Mouse (Mus musculus) right cerebral cortex, postnatal 25 days (tissue): ENCODE results near the gene Rpl39.
"Not testable (repeated sequence)": the region's sequence is repeated elsewhere in the genome, so short reads cannot be mapped to it uniquely, and the experiment has no call there.

Experiments
- DNase-seq: peaks from one replicate; pipeline ENCODE4 v3.0.0; 2022

The Rpl39 gene

DNA sequence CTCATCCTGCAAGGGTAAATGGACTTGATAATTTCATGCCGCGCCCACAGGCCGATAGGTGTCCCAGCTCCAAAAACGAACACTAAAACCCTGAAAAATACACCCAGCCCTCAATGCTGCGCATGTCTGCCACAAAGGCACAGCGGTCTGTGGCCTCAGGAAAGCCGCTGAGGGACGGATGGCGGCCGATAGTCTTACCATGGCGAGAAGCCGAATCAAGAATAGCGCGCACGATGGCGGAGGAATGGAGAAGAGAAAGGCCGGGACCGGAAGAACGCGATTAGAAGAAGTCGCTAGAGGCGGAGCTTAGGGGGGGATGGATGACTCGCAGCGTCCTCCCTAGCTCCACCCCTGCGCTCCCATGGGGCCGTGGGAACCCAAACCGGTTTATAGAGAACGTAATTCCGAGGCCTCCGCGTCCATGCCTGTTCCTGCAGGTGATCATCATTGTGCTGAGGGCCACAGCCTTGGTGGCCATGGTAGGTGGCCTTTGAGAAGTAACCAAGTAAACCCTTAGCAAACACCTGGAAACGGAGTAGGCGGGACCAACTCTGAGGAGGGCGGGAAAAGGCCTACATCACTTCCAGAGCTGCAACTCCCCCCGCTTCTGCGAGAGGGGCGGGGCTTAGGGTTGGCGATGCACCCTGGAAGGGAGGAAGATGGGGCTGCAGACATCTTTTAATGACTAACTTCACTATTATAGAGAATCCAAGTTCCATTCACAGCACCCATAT, at the start of gene Rpl39:
Gene Rpl39, minus strand, starts transcription at position 476 of the 734 bp plus-strand sequence.
- peak; percentile 84 for DNase-seq

DNA sequence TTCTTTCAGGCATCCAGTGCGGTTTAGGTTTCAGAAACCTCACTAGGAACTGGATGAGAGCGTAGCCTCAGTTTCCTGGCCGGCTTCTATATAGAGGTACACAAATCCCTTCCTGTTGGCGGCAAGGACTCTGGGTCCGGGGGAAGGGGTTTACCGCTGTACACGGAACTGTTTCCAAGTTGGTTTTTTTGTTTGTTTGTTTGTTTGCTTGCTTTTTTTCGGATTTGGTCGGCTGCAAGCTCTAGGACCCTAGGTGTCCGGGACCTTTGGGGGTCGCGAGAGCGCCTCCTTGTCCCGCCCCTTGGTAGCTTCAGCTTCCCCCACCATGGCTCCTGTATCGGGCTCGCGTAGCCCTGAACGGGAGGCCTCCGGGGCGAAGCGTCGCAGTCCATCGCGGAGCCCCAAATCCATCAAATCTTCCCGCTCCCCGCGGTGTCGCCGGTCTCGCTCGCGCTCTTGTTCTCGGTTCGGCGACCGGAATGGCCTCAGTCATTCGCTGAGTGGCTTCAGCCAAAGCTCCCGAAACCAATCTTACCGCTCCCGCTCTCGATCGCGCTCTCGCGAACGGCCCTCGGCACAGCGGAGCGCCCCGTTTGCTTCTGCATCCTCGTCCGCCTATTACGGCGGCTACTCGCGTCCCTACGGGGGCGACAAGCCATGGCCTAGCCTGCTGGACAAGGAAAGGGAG, 41.6 kb upstream of the Rpl39 start, which contains the start of gene Nkap:
Gene Nkap, plus strand, starts transcription at position 125 of the 688 bp plus-strand sequence.
- peak; percentile 62 for DNase-seq

DNA sequence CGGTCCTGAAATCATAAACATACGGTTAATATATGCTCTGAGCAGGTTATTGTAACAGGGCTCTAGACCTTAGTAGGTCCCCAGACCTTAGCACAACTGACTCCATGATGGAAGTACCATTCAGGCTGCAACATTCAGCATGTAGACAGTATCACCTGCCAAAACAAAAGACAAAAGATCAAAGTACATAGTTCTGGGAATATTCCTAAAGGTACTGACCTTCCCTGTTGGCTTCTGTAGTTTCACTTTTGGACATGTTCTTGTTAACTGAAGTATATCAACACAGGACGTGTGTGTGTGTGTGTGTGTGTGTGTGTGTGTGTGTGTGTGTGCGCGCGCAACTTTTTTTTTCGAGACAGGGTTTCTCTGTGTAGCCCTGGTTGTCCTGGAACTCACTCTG, 40.3 kb upstream of the Rpl39 start:
- no peak for DNase-seq

GRCm38 (mm10) chrX:37120212-37120611, 35.0 kb upstream of the Rpl39 start:
- no peak for DNase-seq

DNA sequence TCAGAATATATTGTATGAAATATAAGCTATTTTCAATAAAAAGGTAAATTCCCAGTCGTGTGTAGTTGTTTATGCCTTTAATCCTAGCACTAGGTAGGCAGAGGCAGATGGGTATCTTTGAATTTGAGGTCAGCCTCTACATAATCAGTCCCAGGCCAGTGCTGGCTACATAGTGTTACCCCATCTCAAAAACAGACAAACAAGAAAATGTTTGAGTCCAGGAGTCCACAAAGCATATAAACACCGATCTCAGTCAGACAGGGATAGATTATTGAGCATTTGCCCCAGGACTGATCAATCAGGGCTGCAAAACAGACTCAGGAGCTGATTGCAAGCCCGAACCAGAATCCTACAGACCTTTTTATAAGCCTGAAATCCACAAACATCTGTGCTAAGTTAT, 34.4 kb upstream of the Rpl39 start:
- DNase-seq: no peak

- no peak for DNase-seq
Measured at GRCm38 (mm10) chrX:37117085-37117484, 31.9 kb upstream of the Rpl39 start.

DNA sequence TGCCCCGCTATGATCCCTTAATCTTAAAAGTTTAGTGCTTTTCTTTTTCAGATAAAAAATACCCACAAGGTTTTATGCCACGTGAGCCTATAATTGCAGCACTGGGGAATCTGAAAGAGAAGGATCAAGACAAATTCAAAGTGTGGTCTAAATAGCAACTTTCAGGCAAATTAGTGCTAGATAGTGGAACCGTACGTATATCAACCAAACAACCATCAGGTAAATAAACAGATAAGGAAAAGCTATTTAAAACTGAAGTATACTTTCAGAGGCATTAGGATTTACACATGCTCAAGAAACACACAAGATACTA, 25.6 kb upstream of the Rpl39 start:
- DNase-seq: no peak

DNA sequence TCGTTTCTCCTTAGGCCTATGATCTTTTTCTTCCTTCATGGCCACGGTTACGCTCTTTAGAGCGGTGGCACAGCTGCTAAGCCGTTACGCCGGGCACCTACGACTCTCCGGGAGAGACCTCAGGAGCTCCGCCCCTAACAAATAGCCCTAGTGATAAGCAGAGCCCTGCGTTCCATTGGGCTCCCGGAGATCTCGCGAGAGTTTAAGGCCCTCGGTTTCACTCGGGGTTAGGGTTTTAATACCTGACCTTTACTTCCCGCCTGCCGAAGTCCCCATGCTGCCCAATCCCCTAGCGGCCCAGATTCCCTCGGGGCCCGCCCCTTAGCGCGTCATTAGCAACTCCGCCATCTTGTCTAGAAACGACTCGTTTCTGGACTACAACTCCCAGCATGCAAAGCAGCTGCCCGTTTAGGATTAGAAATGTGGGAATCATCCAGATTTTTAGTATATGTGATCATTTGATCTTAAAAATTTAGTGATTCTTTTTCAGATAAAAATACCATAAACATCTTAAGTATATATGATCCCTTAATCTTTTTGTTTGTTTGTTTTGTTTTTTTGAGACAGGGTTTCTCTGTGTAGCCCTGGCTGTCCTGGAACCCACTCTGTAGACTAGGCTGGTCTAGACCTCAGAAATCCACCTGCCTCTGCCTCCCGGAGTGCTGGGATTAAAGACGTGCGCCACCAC, 25.1 kb upstream of the Rpl39 start, which contains the start of gene Upf3b:
Gene Upf3b, minus strand, starts transcription at position 130 of the 688 bp plus-strand sequence.
- peak; percentile 85 for DNase-seq

GRCm38 (mm10) chrX:37109526-37110192, 24.5 kb upstream of the Rpl39 start:
- DNase-seq: no peak

GRCm38 (mm10) chrX:37103826-37104225, 18.6 kb upstream of the Rpl39 start:
- no peak for DNase-seq

- no peak for DNase-seq
Measured at GRCm38 (mm10) chrX:37098681-37099080, 13.5 kb upstream of the Rpl39 start.

DNA sequence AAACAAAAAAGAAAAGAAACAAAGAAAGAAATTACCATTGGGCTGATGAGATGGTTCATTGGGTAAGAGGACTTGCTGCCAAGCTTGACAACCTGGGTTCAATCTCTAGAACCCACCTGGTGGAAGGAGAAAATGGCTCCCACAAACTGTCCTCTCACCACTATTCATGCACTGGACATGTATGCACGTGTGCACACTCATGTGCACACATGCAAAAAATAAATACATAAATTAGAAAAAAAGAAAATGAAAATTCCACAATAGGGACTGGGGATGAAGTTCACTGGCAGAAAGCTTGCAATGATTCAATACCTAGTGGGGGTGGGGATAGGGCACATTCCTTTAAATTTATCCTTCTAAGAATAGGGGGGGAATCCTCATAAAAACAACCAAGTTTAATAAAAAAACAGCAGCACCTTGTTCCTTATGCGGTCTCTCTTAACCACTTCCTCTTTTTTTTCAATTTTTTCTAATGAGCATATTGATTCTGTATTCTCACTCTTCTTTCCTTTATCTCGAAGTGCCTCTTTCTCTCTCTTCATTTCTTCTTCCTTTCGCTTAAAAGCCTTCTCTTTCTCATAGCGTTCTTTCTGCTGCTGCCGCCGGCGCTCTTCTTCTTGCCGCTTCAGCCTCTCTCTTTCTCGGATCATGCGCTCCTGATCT, 10.0 kb upstream of the Rpl39 start:
- no peak for DNase-seq

GRCm38 (mm10) chrX:37091457-37091856, 6.3 kb upstream of the Rpl39 start:
- no peak for DNase-seq

- DNase-seq: no peak
Measured at GRCm38 (mm10) chrX:37088778-37089177, 3.6 kb upstream of the Rpl39 start.

DNA sequence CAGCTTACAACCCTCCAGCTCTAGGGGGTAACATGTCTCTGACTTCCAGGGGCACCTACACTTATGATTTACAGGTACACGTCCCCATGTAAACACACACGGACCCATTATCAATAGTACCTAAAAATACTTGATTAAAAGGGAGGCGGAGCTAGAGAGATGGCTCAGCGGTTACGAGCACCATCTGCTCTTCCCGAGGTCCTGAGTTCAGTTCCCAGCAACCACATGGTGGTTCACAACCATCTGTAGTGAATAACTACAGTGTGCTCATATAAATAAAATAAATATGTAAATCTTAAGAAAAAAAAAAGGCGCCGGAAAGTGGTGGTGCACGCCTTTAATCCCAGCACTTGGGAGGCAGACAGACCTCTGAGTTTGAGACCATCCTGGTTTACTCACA, 463 bp upstream of the Rpl39 start:
- no peak for DNase-seq

DNA sequence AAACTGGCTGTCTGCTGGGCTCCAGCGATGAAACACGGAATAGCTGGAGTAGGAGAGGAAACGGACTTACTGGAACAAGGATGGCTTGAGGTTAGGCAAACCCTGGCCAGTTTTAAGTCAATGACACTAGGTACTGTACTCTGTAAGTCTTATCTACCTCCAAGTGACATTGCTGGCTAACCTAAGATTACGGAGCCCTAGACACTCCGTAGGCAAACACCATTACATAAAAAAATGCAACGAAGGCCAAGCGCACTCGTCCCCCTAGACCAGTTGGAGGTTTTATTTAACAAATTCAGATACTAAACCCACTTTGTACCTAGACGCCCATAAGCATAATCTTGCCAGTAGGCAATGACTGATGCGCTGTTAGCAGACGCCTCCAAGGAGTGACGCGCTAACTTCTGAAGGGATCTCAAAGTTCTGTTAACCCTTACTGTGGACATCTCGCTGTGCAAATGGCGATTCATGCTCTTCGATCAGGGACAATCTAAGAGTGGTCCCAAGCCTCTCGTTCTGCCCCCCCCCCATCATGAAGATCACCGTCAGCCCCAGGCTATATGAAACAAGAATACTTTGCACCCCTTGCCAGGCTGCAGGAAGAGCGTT, 780 bp downstream of the Rpl39 start:
- peak; percentile 16 for DNase-seq

GRCm38 (mm10) chrX:37081194-37081593, 4.0 kb downstream of the Rpl39 start:
- no peak for DNase-seq

DNA sequence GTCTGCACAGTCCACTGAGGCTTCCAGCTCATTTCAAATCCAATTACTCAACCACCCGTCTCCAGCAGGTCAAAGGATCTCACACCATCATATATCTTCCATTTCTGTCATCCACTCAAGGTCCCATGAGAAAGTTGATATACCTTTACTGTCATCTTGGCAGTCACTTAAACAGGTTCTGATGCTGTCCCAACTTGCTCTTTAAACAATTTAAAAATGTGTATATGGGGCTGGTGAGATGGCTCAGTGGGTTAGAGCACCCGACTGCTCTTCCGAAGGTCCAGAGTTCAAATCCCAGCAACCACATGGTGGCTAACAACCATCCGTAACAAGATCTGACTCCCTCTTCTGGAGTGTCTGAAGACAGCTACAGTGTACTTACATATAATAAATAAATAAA, 4.9 kb downstream of the Rpl39 start:
- DNase-seq: not testable (repeated sequence)

DNA sequence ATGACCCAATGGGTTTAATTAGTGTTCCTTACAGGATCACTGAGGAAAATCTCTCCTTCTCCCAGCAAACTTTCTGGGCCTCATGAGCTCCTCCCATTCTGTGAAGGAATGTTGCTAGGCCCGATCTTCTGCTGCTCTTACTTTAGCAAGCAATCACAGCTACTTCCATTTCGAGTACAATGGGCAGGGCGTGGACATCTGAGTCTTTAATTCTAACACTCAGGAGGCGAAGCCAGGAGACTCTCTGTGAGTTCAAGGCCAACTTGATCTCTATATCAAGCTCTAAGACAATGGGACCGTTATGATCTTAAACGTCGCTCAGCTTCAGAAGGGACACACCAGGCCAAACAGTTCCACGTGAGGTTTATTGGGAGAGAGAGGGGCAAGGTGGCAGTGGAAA, 8.6 kb downstream of the Rpl39 start:
- DNase-seq: no peak

GRCm38 (mm10) chrX:37074262-37074892, 10.8 kb downstream of the Rpl39 start:
- peak; percentile 28 for DNase-seq

DNA sequence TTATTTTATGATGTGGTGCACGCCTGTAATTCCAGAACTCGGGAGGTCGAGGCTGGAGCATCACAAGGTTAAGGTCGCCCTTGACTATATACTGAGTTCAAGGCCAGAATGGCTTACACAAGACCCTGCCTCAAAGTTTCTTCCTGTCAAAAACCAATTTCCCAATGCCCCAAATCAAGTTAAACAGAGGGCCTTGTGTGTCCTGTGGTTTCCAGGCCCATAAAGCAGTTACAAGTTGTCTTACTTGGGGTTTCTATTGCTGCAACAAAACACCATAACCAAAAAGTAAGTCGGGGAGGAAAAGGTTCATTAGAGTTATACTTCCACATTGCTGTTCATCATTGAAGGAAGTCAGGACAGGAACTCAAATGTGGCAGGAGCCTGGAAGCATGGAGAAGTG, 16.4 kb downstream of the Rpl39 start:
- DNase-seq: no peak

DNA sequence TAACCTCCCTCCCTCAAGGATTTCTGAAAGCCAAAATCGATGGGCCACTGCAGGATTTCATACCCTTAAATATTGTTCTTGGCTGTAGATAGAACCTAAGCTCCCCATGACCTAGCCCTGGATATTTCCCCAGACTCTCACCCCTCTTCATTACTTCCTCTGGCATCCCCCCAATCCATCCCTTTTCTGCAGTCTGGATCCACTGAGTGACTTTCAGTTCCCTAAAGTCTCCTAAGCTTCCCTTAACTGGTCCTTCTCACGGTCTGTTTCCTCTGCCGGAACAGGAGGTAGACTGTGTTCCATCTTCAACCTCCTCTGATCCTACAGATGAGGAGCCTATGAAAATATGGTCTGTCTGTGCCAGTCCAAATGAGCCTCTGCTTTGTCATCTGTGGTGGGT, 17.9 kb downstream of the Rpl39 start:
- no peak for DNase-seq
